Mouse (Mus musculus) liver, embryonic 15.5 days (tissue): ENCODE data around the gene Crtac1. TPM values are rescaled to one million over a fixed set of nuclear protein-coding genes. Genes with fewer than 3 reads are reported as not detected.

ENCODE experiments used
- ATAC-seq: fragments of 200-750 bp; cut with Nextera tagmentation; 2 replicates; pipeline ENCODE4 v1.8.0; 2017; ENCODE audit warnings: moderate number of reproducible peaks, mild to moderate bottlenecking, moderate library complexity; ENCODE audit not compliant: insufficient read depth
- H3K27ac ChIP-seq: fragments of 300-500 bp; sonication (generic); replicated peaks from 2 replicates; pipeline ENCODE4 v1.5.1; 2015; ENCODE audit warnings: mild to moderate bottlenecking, inconsistent platforms
- H3K27me3 ChIP-seq: fragments of 300-500 bp; sonication (generic); 2 replicates; pipeline ENCODE4 v1.6.1; 2015; ENCODE audit warnings: mild to moderate bottlenecking, inconsistent platforms
- H3K36me3 ChIP-seq: fragments of 300-500 bp; sonication (generic); replicated peaks from 2 replicates; pipeline ENCODE4 v1.6.1; 2015; ENCODE audit warnings: moderate library complexity, mild to moderate bottlenecking, inconsistent platforms
- H3K4me1 ChIP-seq: fragments of 300-500 bp; sonication (generic); replicated peaks from 2 replicates; pipeline ENCODE4 v1.6.1; 2015; ENCODE audit warnings: inconsistent platforms
- H3K4me2 ChIP-seq: fragments of 300-500 bp; sonication (generic); 2 replicates; pipeline ENCODE4 v1.6.1; 2015; ENCODE audit warnings: moderate library complexity, mild to moderate bottlenecking, inconsistent platforms
- H3K4me3 ChIP-seq: fragments of 300-500 bp; sonication (generic); replicated peaks from 2 replicates; pipeline ENCODE4 v1.5.1; 2015; ENCODE audit warnings: mild to moderate bottlenecking, inconsistent platforms
- H3K9ac ChIP-seq: fragments of 300-500 bp; sonication (generic); 2 replicates; pipeline ENCODE4 v1.6.1; 2015; ENCODE audit warnings: moderate library complexity, mild to moderate bottlenecking, inconsistent platforms
- H3K9me3 ChIP-seq: fragments of 300-500 bp; sonication (generic); replicated peaks from 2 replicates; pipeline ENCODE4 v1.6.1; 2016; ENCODE audit warnings: inconsistent platforms
- WGBS: fragments of 180-500 bp; shearing (Covaris S2); methylation state at CpG from one replicate; pipeline ENCODE4 v1.1.7; 2015; ENCODE audit warnings: mixed read lengths; ENCODE audit not compliant: insufficient replicate concordance; 5-methylcytosine and 5-hydroxymethylcytosine counted together
- polyA plus RNA-seq: library from polyadenylated mRNA; unstranded; fragments of >200 nt; fragmentation: Nextera tagmentation; extraction: Ambion mirVana; gene quantifications from 2 replicates; pipeline ENCODE4 v1.2.1, GENCODE M21; 2015

Gene Crtac1
- polyA plus RNA-seq, 1 experiment from 2014 or later, result 0.03 TPM

GRCm38 (mm10) chr19:42311332-42311731 lies 120.3 kb downstream of the Crtac1 start:
- Histone ChIP-seq H3K4me1 (no peaks in the 10 kb centered on the region), H3K27me3 (no peaks in the 10 kb centered on the region; the same call in 1 of the 2 replicates), H3K27ac (no peak overlapping the region), H3K4me2 (no peak overlapping the region), H3K9me3 (no peaks in the 10 kb centered on the region), H3K4me3 (no peak overlapping the region), H3K36me3 (no peaks in the 10 kb centered on the region), H3K9ac (no peak overlapping the region)
- ATAC-seq, result no peak
- 15% methylated on average over 2 of the region's 2 CpGs for WGBS

GRCm38 (mm10) chr19:42308931-42309330 lies 122.7 kb downstream of the Crtac1 start:
- no peaks in the 10 kb centered on the region for H3K36me3 ChIP-seq
- H3K4me2 ChIP-seq, result no peak overlapping the region
- no peaks in the 10 kb centered on the region for H3K9me3 ChIP-seq
- H3K4me3 ChIP-seq, result no peak overlapping the region
- H3K9ac ChIP-seq, result no peak overlapping the region
- ATAC-seq, result no peak
- no peak overlapping the region for H3K27ac ChIP-seq
- H3K4me1 ChIP-seq, result no peaks in the 10 kb centered on the region
- H3K27me3 ChIP-seq, result no peaks in the 10 kb centered on the region; the same call in 1 of the 2 replicates
- WGBS, result 30% methylated on average over 12 of the region's 12 CpGs

DNA sequence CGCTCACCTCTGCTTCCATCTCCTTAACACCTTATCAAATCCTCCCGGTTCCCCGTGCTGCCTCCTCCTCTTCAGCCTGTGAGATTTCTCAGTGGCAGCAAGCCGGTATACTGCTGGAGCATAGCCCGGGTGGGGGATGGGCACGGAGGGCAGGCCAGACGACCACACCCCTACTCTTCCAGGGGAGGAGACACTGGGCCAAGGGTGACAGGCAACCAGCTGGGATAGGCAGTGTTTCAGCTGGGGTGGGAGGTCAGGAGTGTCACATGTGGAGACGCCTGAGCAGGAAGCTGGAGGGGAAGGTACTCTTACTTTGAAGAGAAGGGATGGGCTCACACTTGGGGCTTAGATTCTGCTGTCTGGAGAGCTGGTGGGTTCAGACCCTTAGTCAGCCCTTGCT lies 124.6 kb downstream of the Crtac1 start:
- 8% methylated on average over 8 of the region's 8 CpGs for WGBS
- Histone ChIP-seq H3K9ac (no peak overlapping the region), H3K4me3 (no peak overlapping the region), H3K27me3 (no peaks in the 10 kb centered on the region; the same call in 1 of the 2 replicates), H3K4me1 (no peaks in the 10 kb centered on the region), H3K4me2 (no peak overlapping the region), H3K27ac (no peak overlapping the region), H3K9me3 (no peaks in the 10 kb centered on the region), H3K36me3 (no peaks in the 10 kb centered on the region)
- ATAC-seq, result no peak

DNA sequence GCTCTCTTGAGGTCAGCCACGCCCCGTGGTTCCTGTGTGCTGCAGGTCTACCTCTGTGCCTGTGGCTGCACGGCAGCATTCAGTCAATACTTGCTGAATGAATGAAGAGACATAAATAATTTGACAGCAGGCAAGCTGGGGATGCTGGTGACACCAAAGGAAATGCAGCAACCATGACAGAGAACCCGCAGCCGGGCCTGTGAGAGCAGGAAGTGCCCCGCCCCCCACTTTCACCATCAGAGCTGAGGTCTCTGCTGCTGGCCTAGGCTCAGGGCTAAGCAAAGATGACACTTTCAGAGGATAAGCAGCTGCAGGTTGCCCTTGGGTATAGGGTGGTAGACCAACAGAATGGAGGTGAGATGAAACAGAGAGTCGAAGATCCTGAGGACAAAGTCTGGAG lies 125.4 kb downstream of the Crtac1 start:
- Histone ChIP-seq H3K36me3 (no peaks in the 10 kb centered on the region), H3K27me3 (no peaks in the 10 kb centered on the region; the same call in 1 of the 2 replicates), H3K9me3 (no peaks in the 10 kb centered on the region), H3K9ac (no peak overlapping the region), H3K4me2 (no peak overlapping the region), H3K4me3 (no peak overlapping the region), H3K4me1 (no peaks in the 10 kb centered on the region), H3K27ac (no peak overlapping the region)
- no peak for ATAC-seq
- WGBS, result 13% methylated on average over 7 of the region's 7 CpGs

GRCm38 (mm10) chr19:42305746-42306145 lies 125.8 kb downstream of the Crtac1 start:
- Histone ChIP-seq H3K4me2 (no peak overlapping the region), H3K27ac (no peak overlapping the region), H3K9ac (no peak overlapping the region), H3K36me3 (no peaks in the 10 kb centered on the region), H3K27me3 (no peaks in the 10 kb centered on the region; the same call in 1 of the 2 replicates), H3K9me3 (no peaks in the 10 kb centered on the region), H3K4me3 (no peak overlapping the region), H3K4me1 (no peaks in the 10 kb centered on the region)
- WGBS, result 23% methylated on average over 8 of the region's 8 CpGs
- ATAC-seq, result no peak

- no peaks in the 10 kb centered on the region for H3K36me3 ChIP-seq
- ATAC-seq, result no peak
- H3K4me1 ChIP-seq, result no peaks in the 10 kb centered on the region
- H3K27ac ChIP-seq, result no peak overlapping the region
- H3K9me3 ChIP-seq, result no peaks in the 10 kb centered on the region
- H3K4me3 ChIP-seq, result no peak overlapping the region
- H3K27me3 ChIP-seq, result no peaks in the 10 kb centered on the region; the same call in 1 of the 2 replicates
- no peak overlapping the region for H3K4me2 ChIP-seq
- 73% methylated on average over 13 of the region's 13 CpGs for WGBS
- H3K9ac ChIP-seq, result no peak overlapping the region
These were observed 127.1 kb downstream of the Crtac1 start for GRCm38 (mm10) chr19:42304506-42304905.

GRCm38 (mm10) chr19:42303210-42303813 lies 128.3 kb downstream of the Crtac1 start:
- Histone ChIP-seq H3K9ac (no peak overlapping the region), H3K36me3 (no peaks in the 10 kb centered on the region), H3K4me1 (no peaks in the 10 kb centered on the region), H3K27ac (no peak overlapping the region), H3K9me3 (no peaks in the 10 kb centered on the region), H3K4me2 (no peak overlapping the region), H3K27me3 (no peaks in the 10 kb centered on the region), H3K4me3 (no peak overlapping the region)
- 57% methylated on average over 12 of the region's 12 CpGs for WGBS
- ATAC-seq, result no peak

- H3K36me3 ChIP-seq, result no peaks in the 10 kb centered on the region
- H3K27me3 ChIP-seq, result 0 out of 2 replicates have a peak, but pooled peaks cover 3% of the 10 kb centered on the region
- no peaks in the 10 kb centered on the region for H3K4me1 ChIP-seq
- H3K9me3 ChIP-seq, result no peaks in the 10 kb centered on the region
- no peak for ATAC-seq
- WGBS, result 68% methylated on average over 6 of the region's 6 CpGs
- no peak overlapping the region for H3K4me3 ChIP-seq
- H3K27ac ChIP-seq, result no peak overlapping the region
- no peak overlapping the region for H3K4me2 ChIP-seq
- no peak overlapping the region for H3K9ac ChIP-seq
These were observed 138.4 kb downstream of the Crtac1 start for GRCm38 (mm10) chr19:42293216-42293615.

- 53% methylated on average over 8 of the region's 8 CpGs for WGBS
- no peaks in the 10 kb centered on the region for H3K4me1 ChIP-seq
- no peak for ATAC-seq
- no peak overlapping the region for H3K4me2 ChIP-seq
- 0 out of 2 replicates have a peak, but pooled peaks cover 3% of the 10 kb centered on the region for H3K27me3 ChIP-seq
- no peak overlapping the region for H3K9ac ChIP-seq
- H3K36me3 ChIP-seq, result no peaks in the 10 kb centered on the region
- H3K4me3 ChIP-seq, result no peak overlapping the region
- H3K9me3 ChIP-seq, result no peaks in the 10 kb centered on the region
- no peak overlapping the region for H3K27ac ChIP-seq
These were observed 139.5 kb downstream of the Crtac1 start for GRCm38 (mm10) chr19:42292106-42292505.

DNA sequence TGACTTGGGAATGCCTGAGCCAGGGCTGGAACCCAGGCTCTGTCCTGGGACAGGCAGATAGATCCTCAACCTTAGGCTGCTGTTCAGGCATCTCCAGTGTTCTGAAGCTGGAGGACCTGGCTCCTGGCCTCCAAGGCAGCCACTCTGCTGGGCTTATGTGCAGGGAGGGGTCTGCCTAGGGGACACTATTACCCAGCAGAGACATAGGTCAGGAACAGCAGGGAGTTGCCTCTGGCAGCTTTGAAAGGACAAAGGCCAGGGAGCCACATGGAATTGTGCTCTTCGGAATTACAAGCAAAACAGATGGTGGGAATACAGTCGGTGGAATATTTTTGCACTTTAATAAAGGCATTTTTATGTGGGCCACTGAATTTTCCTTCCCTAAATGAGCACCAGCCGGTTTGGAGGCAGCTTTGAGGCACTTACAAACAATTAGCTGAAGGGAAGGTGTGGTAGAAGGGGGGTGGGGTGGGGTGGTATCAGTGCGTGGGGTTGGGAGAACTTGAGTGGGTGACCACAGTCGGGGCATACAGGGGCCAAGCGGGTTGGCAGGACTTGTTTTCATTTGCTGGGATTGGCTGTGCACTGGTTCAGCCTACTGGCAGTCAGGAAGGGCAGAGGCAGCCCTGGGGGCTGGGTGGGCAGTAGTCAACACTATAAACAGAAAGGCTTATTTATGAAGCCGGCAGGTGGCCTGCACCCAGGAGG lies 140.5 kb downstream of the Crtac1 start:
- Histone ChIP-seq H3K4me1 (no peaks in the 10 kb centered on the region), H3K4me2 (no peak overlapping the region), H3K9me3 (no peaks in the 10 kb centered on the region), H3K27me3 (0 out of 2 replicates have a peak, but pooled peaks cover 3% of the 10 kb centered on the region), H3K4me3 (no peak overlapping the region), H3K9ac (no peak overlapping the region), H3K27ac (no peak overlapping the region), H3K36me3 (no peaks in the 10 kb centered on the region)
- WGBS, result 32% methylated on average over 7 of the region's 7 CpGs
- no peak for ATAC-seq

DNA sequence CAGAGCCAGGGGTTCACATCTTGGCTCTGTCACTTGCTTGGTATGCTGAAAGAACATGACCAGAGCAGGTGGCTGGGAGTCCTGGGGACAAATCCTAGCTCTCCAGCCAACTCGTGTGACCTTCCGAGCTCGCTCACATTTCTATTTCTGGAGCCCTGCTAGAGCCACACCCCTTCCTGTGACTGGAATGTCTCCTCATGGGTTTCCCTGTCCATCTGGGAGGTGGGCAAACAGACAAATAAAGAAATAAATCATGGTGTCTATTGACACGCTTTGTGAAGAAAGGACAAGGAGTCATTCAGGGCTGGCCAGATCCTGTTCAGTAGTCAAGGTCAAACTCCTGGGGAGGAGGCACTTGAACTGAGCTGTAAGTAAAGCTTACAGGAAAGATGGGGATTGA lies 143.2 kb downstream of the Crtac1 start:
- Histone ChIP-seq H3K36me3 (no peaks in the 10 kb centered on the region), H3K9me3 (no peaks in the 10 kb centered on the region), H3K4me3 (no peak overlapping the region), H3K4me2 (no peak overlapping the region), H3K9ac (no peak overlapping the region), H3K27ac (no peak overlapping the region), H3K27me3 (peaks cover 3% of the 10 kb centered on the region; the same call in 1 of the 2 replicates), H3K4me1 (no peaks in the 10 kb centered on the region)
- WGBS, result 43% methylated on average over 4 of the region's 4 CpGs
- no peak for ATAC-seq
